Mouse (Mus musculus): ENCODE data around the gene Gpr18. TPM values are rescaled to one million over a fixed set of nuclear protein-coding genes. Genes with fewer than 3 reads are reported as not detected.

Gene Gpr18
- polyA plus RNA-seq, 1 experiment = 8.3 TPM

- TF ChIP-seq CTCF (IDR thresholded peaks at IDR 0.05; ENCODE audit: insufficient read depth, low read length) (no peak), POLR2A (IDR thresholded peaks at IDR 0.05; ENCODE audit: borderline replicate concordance, extremely low read depth, low read depth, low read length) (no peak)
- no peak for DNase-seq
- 85% methylated on average over 3 of the region's 3 CpGs for WGBS
These were observed 44.0 kb upstream of the Gpr18 start for GRCm38 (mm10) chr14:121959538-121959980.

GRCm38 (mm10) chr14:121958751-121959537 is 43.4 kb upstream of the Gpr18 start:
- WGBS = 66% methylated on average over 10 of the region's 10 CpGs
- DNase-seq = no peak

More at GRCm38 (mm10) chr14:121959538-121959980, 44.0 kb upstream of the Gpr18 start:
- Histone ChIP-seq H3K4me3 (replicated peaks; ENCODE audit: extremely low read depth, low read depth, low read length) (no peak overlapping the region), H3K4me1 (ENCODE audit: control insufficient read depth, insufficient read depth, low read length) (peaks cover 11% of the 10 kb centered on the region)

DNA sequence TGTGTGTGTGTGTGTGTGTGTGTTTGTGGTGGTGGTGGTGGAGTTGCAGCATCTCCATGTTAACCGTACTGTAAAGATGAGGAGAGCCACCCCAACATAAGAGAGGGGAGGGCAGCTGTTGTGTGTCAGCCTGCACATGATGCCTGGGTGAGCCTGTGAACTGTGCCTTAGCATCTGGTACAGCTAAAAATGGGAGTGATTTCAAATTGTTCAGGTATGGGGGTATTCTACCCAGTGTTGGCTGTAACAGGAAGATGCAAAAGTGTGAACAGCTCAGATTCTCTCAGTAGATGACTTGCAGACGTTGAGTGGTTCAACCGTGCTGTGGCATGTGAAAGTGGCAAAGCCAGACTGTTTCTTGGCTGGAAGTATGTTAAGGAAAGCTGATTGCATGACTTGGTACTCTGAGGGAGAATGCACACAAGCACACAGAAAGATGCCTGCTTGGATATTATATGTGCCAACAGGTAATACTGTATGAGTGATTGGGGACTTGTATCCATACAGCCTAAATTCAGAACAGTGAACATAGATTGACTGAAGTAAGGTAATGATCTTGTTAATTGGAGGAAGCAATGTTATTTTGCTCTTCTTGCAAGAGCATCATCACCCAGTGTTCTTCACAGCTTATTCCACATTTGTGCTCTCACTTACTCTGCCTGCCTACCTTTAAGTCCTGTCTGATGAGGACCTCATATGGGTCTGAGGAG is 42.6 kb upstream of the Gpr18 start:
- DNase-seq = no peak
- TF ChIP-seq CTCF (IDR thresholded peaks at IDR 0.05; ENCODE audit: insufficient read depth, low read length) (no peak), POLR2A (IDR thresholded peaks at IDR 0.05; ENCODE audit: borderline replicate concordance, extremely low read depth, low read depth, low read length) (no peak)
- WGBS = 63% methylated on average over 3 of the region's 3 CpGs
- Histone ChIP-seq H3K4me1 (ENCODE audit: control insufficient read depth, insufficient read depth, low read length) (peaks cover 5% of the 10 kb centered on the region), H3K4me3 (replicated peaks; ENCODE audit: extremely low read depth, low read depth, low read length) (no peak overlapping the region)

More at GRCm38 (mm10) chr14:121958751-121959537, 43.4 kb upstream of the Gpr18 start:
- TF ChIP-seq CTCF (IDR thresholded peaks at IDR 0.05; ENCODE audit: insufficient read depth, low read length) = no peak
- TF ChIP-seq POLR2A (IDR thresholded peaks at IDR 0.05; ENCODE audit: borderline replicate concordance, extremely low read depth, low read depth, low read length) = no peak
- Histone ChIP-seq H3K4me1 (ENCODE audit: control insufficient read depth, insufficient read depth, low read length) (peaks cover 11% of the 10 kb centered on the region), H3K4me3 (replicated peaks; ENCODE audit: extremely low read depth, low read depth, low read length) (no peak overlapping the region)

DNA sequence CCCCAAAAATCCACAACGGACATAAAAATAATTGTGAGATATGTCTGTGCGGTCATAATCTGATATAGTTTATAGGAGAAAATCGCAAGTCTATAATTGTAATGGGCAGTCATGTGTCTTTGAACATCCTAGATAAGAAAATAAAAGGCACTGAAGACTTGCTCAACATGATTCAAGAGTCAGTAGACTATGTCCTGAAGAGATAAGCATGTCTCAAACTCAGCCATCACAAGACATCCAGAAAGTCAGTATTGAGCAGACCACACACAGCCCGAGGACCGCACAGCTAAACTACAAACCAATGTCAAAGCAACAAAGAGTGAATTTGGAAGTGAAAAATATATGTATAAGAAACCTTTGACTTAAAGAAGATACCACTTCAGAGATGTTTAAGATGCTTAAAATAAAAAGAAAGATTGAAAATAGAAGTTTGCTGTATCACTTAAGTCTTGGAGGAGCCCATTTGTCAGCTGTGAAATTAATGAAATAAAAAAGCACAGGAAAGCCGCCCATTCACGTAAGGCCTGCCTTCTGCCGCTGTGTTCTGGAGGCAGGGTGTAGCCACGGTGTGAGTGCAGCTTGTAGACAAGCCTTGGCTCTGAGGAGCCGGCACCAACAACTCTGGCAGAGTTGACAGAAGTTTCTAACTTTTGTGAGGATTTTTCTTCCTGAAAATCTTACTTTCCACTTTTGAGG is 41.7 kb upstream of the Gpr18 start:
- DNase-seq = no peak
- H3K4me1 ChIP-seq (ENCODE audit: control insufficient read depth, insufficient read depth, low read length) = peaks cover 5% of the 10 kb centered on the region
- TF ChIP-seq CTCF (IDR thresholded peaks at IDR 0.05; ENCODE audit: insufficient read depth, low read length) = no peak
- no peak for TF ChIP-seq POLR2A (IDR thresholded peaks at IDR 0.05; ENCODE audit: borderline replicate concordance, extremely low read depth, low read depth, low read length)
- H3K4me3 ChIP-seq (replicated peaks; ENCODE audit: extremely low read depth, low read depth, low read length) = no peak overlapping the region
- 84% methylated on average over 10 of the region's 10 CpGs for WGBS

DNA sequence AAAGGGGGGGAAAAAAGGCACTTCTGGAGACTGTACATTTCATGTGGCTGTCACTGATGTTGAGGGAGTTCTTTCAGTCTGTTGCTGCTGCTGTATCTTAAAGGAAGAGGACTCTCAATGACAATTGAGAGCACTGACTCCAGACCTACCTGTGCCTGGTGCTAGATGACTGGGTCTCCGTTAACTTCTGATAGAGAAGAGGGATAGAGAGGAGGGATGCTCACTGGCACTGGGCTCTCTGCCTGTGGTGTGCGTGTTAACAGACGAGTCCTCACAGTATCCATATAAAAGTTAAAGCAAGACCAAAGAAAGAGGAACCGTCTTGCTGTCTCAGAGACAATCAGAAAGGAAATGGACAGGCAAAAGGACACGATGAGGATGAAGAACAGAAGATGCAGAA is 40.7 kb upstream of the Gpr18 start:
- peaks cover 4% of the 10 kb centered on the region for H3K4me1 ChIP-seq (ENCODE audit: control insufficient read depth, insufficient read depth, low read length)
- TF ChIP-seq CTCF (IDR thresholded peaks at IDR 0.05; ENCODE audit: insufficient read depth, low read length) = no peak
- TF ChIP-seq POLR2A (IDR thresholded peaks at IDR 0.05; ENCODE audit: borderline replicate concordance, extremely low read depth, low read depth, low read length) = no peak
- H3K4me3 ChIP-seq (replicated peaks; ENCODE audit: extremely low read depth, low read depth, low read length) = no peak overlapping the region
- DNase-seq = no peak
- WGBS = 86% methylated on average over 5 of the region's 5 CpGs

- H3K4me3 ChIP-seq (replicated peaks; ENCODE audit: extremely low read depth, low read depth, low read length) = no peak overlapping the region
- TF ChIP-seq POLR2A (IDR thresholded peaks at IDR 0.05; ENCODE audit: borderline replicate concordance, extremely low read depth, low read depth, low read length) (no peak), CTCF (IDR thresholded peaks at IDR 0.05; ENCODE audit: insufficient read depth, low read length) (no peak)
- WGBS = 49% methylated on average over 5 of the region's 5 CpGs
- peaks cover 4% of the 10 kb centered on the region for H3K4me1 ChIP-seq (ENCODE audit: control insufficient read depth, insufficient read depth, low read length)
- DNase-seq = no peak
These were observed 39.7 kb upstream of the Gpr18 start for GRCm38 (mm10) chr14:121955176-121955795.

DNA sequence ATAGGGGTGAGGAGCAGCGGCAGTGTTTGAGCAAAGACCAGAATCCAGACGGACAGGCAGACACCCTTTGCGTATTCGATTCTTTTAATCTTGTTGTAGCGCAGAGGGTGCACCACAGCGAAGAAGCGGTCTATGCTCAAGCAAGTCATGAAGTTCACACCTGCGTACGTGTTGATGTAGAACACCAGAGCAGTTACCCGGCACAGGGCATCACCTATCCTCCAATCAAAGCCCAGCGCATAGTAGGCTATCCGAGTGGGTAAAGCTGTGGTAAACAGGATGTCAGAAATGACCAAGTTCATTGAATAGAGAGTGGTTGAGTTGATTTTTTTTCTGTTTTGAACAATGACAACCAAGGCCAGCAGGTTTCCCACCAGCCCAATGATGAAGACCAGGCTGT is 39.0 kb upstream of the Gpr18 start:
- Histone ChIP-seq H3K4me3 (replicated peaks; ENCODE audit: extremely low read depth, low read depth, low read length) (no peak overlapping the region), H3K4me1 (ENCODE audit: control insufficient read depth, insufficient read depth, low read length) (peaks cover 4% of the 10 kb centered on the region)
- no peak for DNase-seq
- 93% methylated on average over 12 of the region's 12 CpGs for WGBS
- TF ChIP-seq CTCF (IDR thresholded peaks at IDR 0.05; ENCODE audit: insufficient read depth, low read length) (no peak), POLR2A (IDR thresholded peaks at IDR 0.05; ENCODE audit: borderline replicate concordance, extremely low read depth, low read depth, low read length) (no peak)

- DNase-seq = no peak
- no peak overlapping the region for H3K4me3 ChIP-seq (replicated peaks; ENCODE audit: extremely low read depth, low read depth, low read length)
- TF ChIP-seq CTCF (IDR thresholded peaks at IDR 0.05; ENCODE audit: insufficient read depth, low read length) (no peak), POLR2A (IDR thresholded peaks at IDR 0.05; ENCODE audit: borderline replicate concordance, extremely low read depth, low read depth, low read length) (no peak)
- H3K4me1 ChIP-seq (ENCODE audit: control insufficient read depth, insufficient read depth, low read length) = peaks cover 4% of the 10 kb centered on the region
- WGBS = 88% methylated on average over 11 of the region's 11 CpGs
These were observed 38.5 kb upstream of the Gpr18 start for GRCm38 (mm10) chr14:121954129-121954528.

DNA sequence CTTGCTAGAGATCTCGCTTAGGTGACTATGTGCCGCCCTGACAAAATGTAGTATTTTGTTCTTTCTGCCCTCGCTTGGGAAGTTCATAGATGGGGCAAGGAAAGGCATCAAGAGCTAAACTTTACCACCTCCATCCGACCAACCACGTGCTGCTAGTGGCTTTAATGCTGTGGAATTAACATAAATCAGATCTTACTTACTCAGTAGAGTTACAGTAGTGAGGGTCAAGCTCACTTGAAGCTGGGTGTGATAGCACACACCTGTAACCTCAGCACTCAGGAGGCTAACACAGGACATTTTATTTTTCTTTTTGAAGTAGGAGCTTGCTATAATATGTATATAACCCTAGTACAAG is 36.4 kb upstream of the Gpr18 start:
- Histone ChIP-seq H3K4me1 (ENCODE audit: control insufficient read depth, insufficient read depth, low read length) (peaks cover 7% of the 10 kb centered on the region), H3K4me3 (replicated peaks; ENCODE audit: extremely low read depth, low read depth, low read length) (no peak overlapping the region)
- 90% methylated on average over 5 of the region's 5 CpGs for WGBS
- TF ChIP-seq CTCF (IDR thresholded peaks at IDR 0.05; ENCODE audit: insufficient read depth, low read length) (no peak), POLR2A (IDR thresholded peaks at IDR 0.05; ENCODE audit: borderline replicate concordance, extremely low read depth, low read depth, low read length) (no peak)
- DNase-seq = no peak
